Mouse (Mus musculus) lung, embryonic 14.5 days (tissue): ENCODE data around the gene Mpped2. TPM values are rescaled to one million over a fixed set of nuclear protein-coding genes. Genes with fewer than 3 reads are reported as not detected.

ENCODE experiments used
- ATAC-seq: fragments of 200-750 bp; cut with Nextera tagmentation; 2 replicates; pipeline ENCODE4 v1.8.0; 2017; ENCODE audit warnings: mild to moderate bottlenecking, moderate TSS enrichment, moderate library complexity; ENCODE audit not compliant: insufficient read depth
- DNase-seq: peaks from one replicate; pipeline ENCODE4 v3.0.0-alpha.2; 2015
- H3K27ac ChIP-seq: fragments of 300-500 bp; sonication (generic); 2 replicates; pipeline ENCODE4 v1.5.1; 2014; ENCODE audit warnings: low read depth, mild to moderate bottlenecking, moderate library complexity
- H3K27me3 ChIP-seq: fragments of 300-500 bp; sonication (generic); 2 replicates; pipeline ENCODE4 v1.6.1; 2014; ENCODE audit warnings: low read length, control low read depth; ENCODE audit not compliant: insufficient read depth
- H3K36me3 ChIP-seq: fragments of 300-500 bp; sonication (generic); 2 replicates; pipeline ENCODE4 v1.6.1; 2014; ENCODE audit warnings: control low read depth; ENCODE audit not compliant: insufficient read depth
- H3K4me1 ChIP-seq: fragments of 300-500 bp; sonication (generic); 2 replicates; pipeline ENCODE4 v1.6.1; 2014; ENCODE audit warnings: antibody characterized with exemption, control low read depth; ENCODE audit not compliant: insufficient read depth
- H3K4me2 ChIP-seq: fragments of 300-500 bp; sonication (generic); 2 replicates; pipeline ENCODE4 v1.6.1; 2014; ENCODE audit warnings: mild to moderate bottlenecking
- H3K4me3 ChIP-seq: fragments of 300-500 bp; sonication (generic); 2 replicates; pipeline ENCODE4 v1.5.1; 2014; ENCODE audit warnings: low read depth, low read length
- H3K9ac ChIP-seq: fragments of 300-500 bp; sonication (generic); 2 replicates; pipeline ENCODE4 v1.6.1; 2014
- H3K9me3 ChIP-seq: fragments of 300-500 bp; sonication (generic); 2 replicates; pipeline ENCODE4 v1.6.1; 2016; ENCODE audit warnings: low read depth, low read length, control low read depth
- CTCF ChIP-seq: IDR thresholded peaks from 2 replicates; pipeline ENCODE4 v1.5.1; 2016; ENCODE audit warnings: antibody characterized with exemption, low read depth
- WGBS: fragments of 180-500 bp; shearing (Covaris S2); extraction: QIAGEN DNeasy Blood & Tissue Kit; methylation state at CpG from one replicate; pipeline ENCODE4 v1.1.7; 2014; 5-methylcytosine and 5-hydroxymethylcytosine counted together
- polyA plus RNA-seq: library from polyadenylated mRNA; unstranded; fragments of >200 nt; fragmentation: Nextera tagmentation; extraction: Ambion mirVana; gene quantifications from 2 replicates; pipeline ENCODE4 v1.2.1, GENCODE M21; 2014

Gene Mpped2
- polyA plus RNA-seq, 1 experiment from 2014 or later, result 33.3 TPM

DNA sequence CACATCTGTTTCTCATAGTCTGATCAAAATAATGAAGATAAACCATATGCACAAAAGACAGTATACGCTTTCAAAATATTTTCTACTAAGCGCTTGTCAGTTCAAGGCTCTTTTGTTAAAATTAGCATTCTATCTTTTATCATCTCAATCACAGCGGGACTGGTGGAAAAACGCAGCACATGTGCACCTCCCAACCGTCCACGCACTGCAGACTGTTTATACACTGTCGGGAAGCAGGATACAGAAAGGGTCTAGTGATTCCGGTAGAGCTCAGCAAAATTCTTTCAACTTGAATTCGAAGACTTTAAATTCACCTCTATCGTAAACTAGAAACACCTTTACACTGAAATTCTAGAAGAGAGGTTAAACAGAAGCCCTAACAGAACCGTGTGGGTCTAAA lies 27.8 kb upstream of the Mpped2 start:
- Histone ChIP-seq H3K27me3 (no peaks in the 10 kb centered on the region), H3K4me1 (peaks cover 3% of the 10 kb centered on the region; the same call in 1 of the 2 replicates), H3K9me3 (no peaks in the 10 kb centered on the region), H3K4me2 (no peak overlapping the region), H3K4me3 (no peak overlapping the region), H3K9ac (no peak overlapping the region), H3K27ac (no peak overlapping the region), H3K36me3 (no peaks in the 10 kb centered on the region)
- DNase-seq, result no peak
- WGBS, result 30% methylated on average over 11 of the region's 11 CpGs
- no peak for ATAC-seq
- TF ChIP-seq CTCF, result no peak

GRCm38 (mm10) chr2:106674319-106674718 lies 18.8 kb upstream of the Mpped2 start:
- TF ChIP-seq CTCF, result no peak

DNA sequence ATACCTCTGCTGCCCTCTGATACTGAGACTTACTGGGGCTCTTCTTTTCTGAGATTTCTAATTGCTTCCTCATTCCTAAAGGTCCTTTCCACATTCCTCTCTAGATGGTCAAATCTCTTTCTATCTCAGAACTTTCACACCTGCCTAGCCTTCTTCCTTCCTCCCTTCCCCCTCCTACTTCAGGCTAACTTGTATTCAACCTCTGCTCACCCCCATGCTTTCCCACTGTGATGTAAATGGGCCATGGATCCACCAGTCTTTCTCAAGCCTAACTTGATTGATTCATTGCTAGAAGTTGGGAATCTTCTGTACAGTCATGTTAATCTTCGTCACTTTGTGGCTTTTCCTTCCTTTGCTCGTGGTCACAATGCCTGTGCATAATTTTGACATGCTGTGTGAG lies 15.6 kb upstream of the Mpped2 start:
- WGBS, result 61% methylated on average over 2 of the region's 2 CpGs
- Histone ChIP-seq H3K4me3 (no peak overlapping the region), H3K27ac (no peak overlapping the region), H3K4me1 (no peaks in the 10 kb centered on the region; the same call in 1 of the 2 replicates), H3K36me3 (no peaks in the 10 kb centered on the region), H3K4me2 (no peak overlapping the region), H3K9ac (no peak overlapping the region), H3K9me3 (no peaks in the 10 kb centered on the region), H3K27me3 (no peaks in the 10 kb centered on the region)
- no peak for TF ChIP-seq CTCF
- DNase-seq, result no peak
- no peak for ATAC-seq

More at GRCm38 (mm10) chr2:106674319-106674718, 18.8 kb upstream of the Mpped2 start:
- no peaks in the 10 kb centered on the region for H3K4me1 ChIP-seq
- H3K27ac ChIP-seq, result no peak overlapping the region
- no peaks in the 10 kb centered on the region for H3K27me3 ChIP-seq
- DNase-seq (no peak), ATAC-seq (no peak)
- H3K4me3 ChIP-seq, result no peak overlapping the region
- no peak overlapping the region for H3K4me2 ChIP-seq
- 77% methylated on average over 8 of the region's 8 CpGs for WGBS
- H3K36me3 ChIP-seq, result no peaks in the 10 kb centered on the region
- H3K9me3 ChIP-seq, result no peaks in the 10 kb centered on the region
- no peak overlapping the region for H3K9ac ChIP-seq

GRCm38 (mm10) chr2:106679720-106680455 lies 13.2 kb upstream of the Mpped2 start:
- ATAC-seq, result peak; percentile 57; the same call in 1 of the 2 replicates
- TF ChIP-seq CTCF, result no peak
- Histone ChIP-seq H3K36me3 (no peaks in the 10 kb centered on the region), H3K4me2 (no peak overlapping the region), H3K4me3 (no peak overlapping the region), H3K9ac (no peak overlapping the region), H3K27me3 (no peaks in the 10 kb centered on the region), H3K27ac (no peak overlapping the region), H3K4me1 (no peaks in the 10 kb centered on the region; the same call in 1 of the 2 replicates), H3K9me3 (no peaks in the 10 kb centered on the region)
- 54% methylated on average over 5 of the region's 5 CpGs for WGBS
- peak; percentile 60 for DNase-seq

DNA sequence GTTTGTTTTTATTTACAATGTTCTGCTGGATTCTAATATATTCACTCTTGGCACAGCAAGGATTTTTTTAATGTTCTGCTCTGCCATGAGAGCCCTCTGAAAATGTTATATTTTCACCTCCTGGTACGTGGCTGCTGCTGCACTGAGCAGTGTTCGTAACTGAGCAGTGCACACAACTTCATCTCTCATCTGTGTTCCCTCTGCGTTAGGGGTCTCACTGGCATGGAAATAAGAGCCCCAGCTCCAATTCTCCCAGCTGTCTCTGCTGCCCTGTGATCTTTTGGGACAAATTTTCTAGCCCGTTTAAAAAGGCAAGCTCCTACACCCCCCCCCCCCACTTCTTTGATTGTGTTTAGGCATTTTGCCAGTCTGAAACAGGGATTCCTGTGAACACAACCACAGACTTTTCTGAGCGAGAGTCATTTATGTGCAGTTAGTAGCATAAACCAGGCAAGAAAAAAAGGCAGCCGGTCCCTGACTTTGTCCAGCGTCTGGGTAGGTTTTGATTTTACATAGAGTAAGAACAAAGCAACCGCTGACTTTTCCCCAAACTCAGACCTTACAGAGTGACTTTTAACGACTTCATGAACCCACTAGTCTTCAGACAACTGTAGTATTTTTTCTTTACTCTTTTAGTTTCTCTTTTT lies 9.8 kb upstream of the Mpped2 start:
- Histone ChIP-seq H3K9me3 (no peaks in the 10 kb centered on the region), H3K4me1 (no peaks in the 10 kb centered on the region; the same call in 1 of the 2 replicates), H3K36me3 (no peaks in the 10 kb centered on the region), H3K27ac (peak overlapping the region; percentile 70), H3K9ac (peak overlapping the region; percentile 9), H3K4me2 (peak overlapping the region; percentile 45), H3K27me3 (no peaks in the 10 kb centered on the region), H3K4me3 (no peak overlapping the region)
- TF ChIP-seq CTCF, result no peak
- peak; percentile 73 for ATAC-seq
- DNase-seq, result peak; percentile 55
- 22% methylated on average over 9 of the region's 9 CpGs for WGBS

DNA sequence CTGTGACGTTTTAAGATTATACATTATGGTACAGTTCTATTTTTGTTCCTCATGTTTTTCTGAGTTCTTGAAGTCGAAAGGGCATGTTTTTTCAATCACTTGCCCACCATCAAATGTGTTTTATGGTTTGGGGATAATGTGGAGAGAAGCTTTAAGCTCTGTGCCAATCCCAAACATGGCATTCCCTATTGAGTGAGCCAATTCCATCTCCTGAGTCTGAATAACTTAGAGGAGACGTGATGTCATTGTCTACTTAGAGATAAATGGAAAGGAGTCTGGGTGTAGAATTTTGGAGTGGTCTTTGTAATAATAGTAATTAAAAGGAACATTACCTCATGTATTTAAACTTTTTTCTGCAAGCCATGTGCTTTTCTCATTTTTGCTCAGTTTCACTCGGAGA lies 9.2 kb upstream of the Mpped2 start:
- TF ChIP-seq CTCF, result no peak
- Histone ChIP-seq H3K9me3 (no peaks in the 10 kb centered on the region), H3K4me2 (peak overlapping the region; percentile 45), H3K4me3 (no peak overlapping the region), H3K9ac (no peak overlapping the region; the same call in 1 of the 2 replicates), H3K36me3 (no peaks in the 10 kb centered on the region), H3K27me3 (no peaks in the 10 kb centered on the region), H3K27ac (peak overlapping the region; percentile 70), H3K4me1 (no peaks in the 10 kb centered on the region; the same call in 1 of the 2 replicates)
- 45% methylated on average over 4 of the region's 4 CpGs for WGBS
- ATAC-seq (no peak), DNase-seq (no peak)

- no peak for TF ChIP-seq CTCF
- Histone ChIP-seq H3K4me3 (no peak overlapping the region), H3K27ac (no peak overlapping the region), H3K9me3 (no peaks in the 10 kb centered on the region), H3K4me2 (peak overlapping the region; percentile 97; the same call in 1 of the 2 replicates), H3K27me3 (no peaks in the 10 kb centered on the region), H3K4me1 (peaks cover 11% of the 10 kb centered on the region), H3K36me3 (no peaks in the 10 kb centered on the region), H3K9ac (no peak overlapping the region)
- ATAC-seq (no peak), DNase-seq (no peak)
- WGBS, result 11% methylated on average over 6 of the region's 6 CpGs
Observed at GRCm38 (mm10) chr2:106691753-106692363, 1.2 kb upstream of the Mpped2 start.
